Mouse (Mus musculus): ENCODE measurements around the gene Fus.
A peak's percentile ranks its signal among the peaks of the same experiment; 100 is the strongest.

Fus gene

GRCm38 (mm10) chr7:127944614-127945013, 22.6 kb upstream of the Fus start:
- DNase-seq (ENCODE audit: low spot score), result no peak

- DNase-seq (ENCODE audit: low spot score), result no peak
Observed at GRCm38 (mm10) chr7:127946470-127947023, 20.7 kb upstream of the Fus start, which contains the start of gene Prss36. Gene Prss36, minus strand, starts transcription at chr7:127946725.

DNA sequence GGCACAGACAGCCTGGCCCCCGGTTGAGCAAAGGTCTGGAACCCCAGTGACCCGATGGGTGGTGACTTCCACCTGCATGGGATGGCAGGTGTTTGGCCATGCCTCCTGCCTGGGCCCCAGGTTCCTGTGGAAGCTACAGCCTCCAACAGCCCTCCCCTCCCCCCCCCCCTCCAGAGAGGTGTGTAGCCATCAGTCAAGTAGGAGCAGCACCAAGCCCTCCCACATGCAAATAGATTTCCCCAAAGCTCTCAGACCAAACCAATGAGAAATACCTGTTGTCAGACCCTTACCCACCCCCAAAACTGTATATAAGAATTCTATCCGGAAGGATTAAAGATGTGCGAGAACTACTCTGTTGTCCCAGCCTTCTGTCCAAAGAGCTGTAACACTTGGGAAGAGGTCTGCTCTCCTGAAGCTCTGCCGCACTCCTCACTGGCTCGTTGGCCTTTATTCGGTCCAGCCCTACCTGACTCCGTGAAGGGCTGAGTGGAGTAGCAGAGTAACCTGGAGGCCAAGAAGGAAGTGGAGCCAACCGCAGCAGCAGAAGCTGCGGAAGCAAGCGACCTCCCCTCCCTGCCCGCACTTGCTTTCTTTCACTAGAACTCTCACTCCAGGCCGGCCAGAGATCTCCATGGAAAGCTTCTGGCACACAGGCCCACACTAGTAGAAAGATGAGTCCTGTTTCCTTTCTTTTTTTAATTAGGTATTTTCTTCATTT, 14.2 kb upstream of the Fus start:
- no peak for DNase-seq (ENCODE audit: low spot score)

- no peak for DNase-seq (ENCODE audit: low spot score)
Observed at GRCm38 (mm10) chr7:127959364-127959763, 7.9 kb upstream of the Fus start.

GRCm38 (mm10) chr7:127966371-127966918, 812 bp upstream of the Fus start:
- no peak for DNase-seq (ENCODE audit: low spot score)

- DNase-seq (ENCODE audit: low spot score), result peak; percentile 52
Observed at GRCm38 (mm10) chr7:127967922-127968828, 918 bp downstream of the Fus start.

DNA sequence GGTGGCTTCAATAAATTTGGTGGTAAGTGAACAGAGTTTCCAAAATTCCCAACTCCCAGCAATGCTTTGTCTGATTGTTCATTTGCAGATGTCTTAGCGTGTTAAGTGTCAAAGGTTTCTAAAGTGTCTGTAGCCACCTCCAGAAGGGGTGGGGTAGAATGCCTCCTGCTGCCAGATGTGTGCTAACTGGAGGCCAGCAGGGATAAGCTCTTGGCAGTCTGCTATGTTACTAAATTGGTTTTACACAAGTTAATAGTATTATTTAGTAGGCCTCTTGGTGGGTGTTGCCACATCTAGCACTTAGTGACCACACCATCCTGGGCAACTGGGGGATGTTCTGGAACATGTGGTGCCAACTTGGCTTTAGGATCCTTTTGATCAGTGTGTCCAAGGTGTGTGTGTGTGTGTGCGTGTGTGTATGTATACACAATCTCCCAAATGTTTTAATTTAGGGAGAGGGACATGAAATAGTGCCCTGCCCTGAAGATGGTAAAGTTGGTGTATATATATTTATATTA, 7.2 kb downstream of the Fus start:
- DNase-seq (ENCODE audit: low spot score), result no peak

DNA sequence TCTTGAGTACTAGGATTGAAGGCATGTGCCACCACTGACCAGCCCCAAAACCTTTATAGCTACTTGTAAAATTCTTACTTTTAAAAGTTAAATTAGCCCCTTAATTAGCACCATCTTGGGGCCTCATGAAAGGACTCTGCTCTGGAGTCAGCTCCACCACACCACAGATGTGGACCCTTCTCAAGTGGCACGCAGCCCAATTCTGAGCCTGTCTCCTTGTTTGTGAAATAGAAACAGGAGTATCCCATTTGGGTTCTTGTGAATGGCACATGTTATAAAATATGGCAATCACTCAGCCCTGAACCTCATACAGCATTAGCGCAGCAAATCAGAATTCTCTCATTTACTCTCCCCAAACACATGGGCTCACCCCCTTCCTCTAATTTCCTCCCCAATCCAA, 11.6 kb downstream of the Fus start:
- DNase-seq (ENCODE audit: low spot score), result no peak

DNA sequence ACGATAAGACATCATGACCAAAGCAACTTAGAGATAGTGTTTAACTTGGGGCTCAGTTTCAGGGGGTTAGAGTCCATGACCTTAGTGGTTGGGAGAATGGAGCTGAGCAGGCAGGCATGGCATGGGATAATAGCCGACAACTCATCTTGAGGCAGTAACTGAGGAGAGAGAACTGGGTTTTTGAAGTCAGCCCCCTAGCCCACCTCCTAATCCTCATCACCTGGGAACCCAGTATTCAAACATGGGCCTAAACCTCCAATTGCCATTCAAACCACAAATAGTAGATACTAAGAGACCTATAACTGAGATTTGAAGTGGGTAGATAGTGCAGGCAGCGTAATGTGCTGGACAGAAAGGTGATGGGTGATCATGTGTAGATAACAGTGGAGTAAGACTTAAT, 13.3 kb downstream of the Fus start:
- no peak for DNase-seq (ENCODE audit: low spot score)

GRCm38 (mm10) chr7:127988904-127989303, 21.6 kb downstream of the Fus start:
- no peak for DNase-seq (ENCODE audit: low spot score)

- peak; percentile 45 for DNase-seq (ENCODE audit: low spot score)
Observed at GRCm38 (mm10) chr7:127991643-127992487, 24.6 kb downstream of the Fus start.

DNA sequence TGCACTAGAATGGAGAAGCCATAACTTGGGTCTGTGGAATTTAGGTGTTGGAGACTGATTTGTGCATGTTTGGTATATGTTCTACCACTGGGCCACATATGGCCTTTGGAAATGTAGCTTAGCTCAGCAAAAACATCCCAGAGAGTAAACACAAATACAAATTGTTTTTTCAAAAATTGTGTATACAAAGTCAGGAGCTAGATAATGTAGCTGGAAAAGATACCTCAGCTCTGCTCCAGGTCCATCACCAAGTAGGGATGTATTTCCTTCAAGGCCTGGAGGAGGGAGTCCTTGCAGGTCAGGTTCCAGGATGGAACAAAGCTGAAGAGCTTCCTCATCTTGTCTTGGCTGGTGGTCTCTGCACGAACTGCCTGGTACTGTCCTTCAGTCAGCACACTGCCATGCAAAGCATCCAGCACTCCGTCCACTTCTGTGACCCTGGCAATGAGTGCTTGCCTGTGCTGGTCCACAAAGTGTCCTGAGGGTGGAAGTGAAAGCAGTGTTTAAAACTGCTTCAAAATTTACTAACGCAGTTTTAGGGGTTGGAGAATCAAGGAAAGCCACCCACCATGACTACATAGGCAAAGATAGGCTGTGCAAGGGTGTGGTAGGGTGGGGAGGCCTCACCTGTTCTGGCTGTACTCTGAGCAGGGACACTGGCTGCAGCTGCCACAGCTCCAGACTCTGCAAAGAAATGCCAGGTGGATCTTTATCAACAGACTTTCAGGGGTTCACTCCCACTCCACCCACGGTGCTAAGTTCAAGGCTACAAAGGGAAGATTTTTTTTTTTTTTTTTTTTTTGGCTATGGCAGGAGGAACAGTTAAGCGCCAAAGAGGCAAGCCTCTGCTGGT, 25.5 kb downstream of the Fus start:
- no peak for DNase-seq (ENCODE audit: low spot score)

DNA sequence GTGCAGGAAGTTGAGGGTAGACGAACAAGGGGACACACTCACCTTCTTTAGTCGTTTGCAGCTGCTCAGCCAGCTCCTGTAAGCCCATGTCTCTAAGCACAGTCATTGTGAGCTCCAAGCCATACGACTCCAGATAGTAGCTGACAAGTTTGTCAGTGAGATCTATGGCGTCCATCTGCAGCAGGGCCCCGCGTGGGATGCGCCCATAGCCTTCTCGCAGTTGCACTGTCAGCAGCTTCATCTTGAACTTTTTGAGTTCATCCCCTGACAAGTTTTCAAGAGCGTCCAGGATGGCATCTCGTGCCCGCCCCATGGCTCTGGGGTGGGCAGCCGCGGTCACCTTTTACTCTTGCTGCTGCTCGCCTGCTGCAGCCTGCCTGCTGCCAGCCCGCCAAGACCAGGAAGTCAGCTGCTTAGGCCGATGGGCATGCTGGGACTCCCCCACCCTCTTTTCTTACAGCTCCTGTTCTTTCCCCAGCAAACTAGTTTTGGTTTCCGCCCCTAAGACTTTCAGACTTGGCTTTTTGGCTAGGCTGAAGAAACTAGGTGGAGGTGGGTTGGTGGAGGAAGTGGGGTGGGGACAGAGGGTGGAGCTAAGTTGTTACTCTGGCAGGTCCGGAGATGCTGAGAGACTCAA, 26.2 kb downstream of the Fus start, which contains the start of gene Pycard:
Gene Pycard (minus strand): TSS at position 527 of the 637 bp plus-strand sequence.
- peak; percentile 36 for DNase-seq (ENCODE audit: low spot score)

DNA sequence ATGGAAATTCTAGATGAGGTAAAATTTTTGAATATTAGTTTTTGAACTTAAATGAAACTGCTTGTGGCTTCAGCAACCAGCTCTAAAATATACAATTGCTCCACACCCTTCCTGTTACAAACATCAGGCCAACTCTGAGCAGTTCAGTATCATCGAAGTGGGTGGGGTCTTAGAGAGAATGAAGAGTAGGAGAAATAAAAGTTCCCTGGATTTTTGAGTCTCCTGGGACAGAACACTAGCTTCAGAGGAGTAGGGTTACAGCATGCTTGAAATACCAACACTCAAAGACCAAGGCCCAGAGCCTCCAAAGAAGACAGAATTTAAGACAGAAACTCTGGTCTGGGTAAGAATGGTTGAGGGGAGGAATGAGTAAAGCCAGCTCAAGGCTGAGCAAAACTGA, 32.2 kb downstream of the Fus start:
- no peak for DNase-seq (ENCODE audit: low spot score)

GRCm38 (mm10) chr7:128000068-128000950, 33.1 kb downstream of the Fus start:
- DNase-seq (ENCODE audit: low spot score), result no peak

DNA sequence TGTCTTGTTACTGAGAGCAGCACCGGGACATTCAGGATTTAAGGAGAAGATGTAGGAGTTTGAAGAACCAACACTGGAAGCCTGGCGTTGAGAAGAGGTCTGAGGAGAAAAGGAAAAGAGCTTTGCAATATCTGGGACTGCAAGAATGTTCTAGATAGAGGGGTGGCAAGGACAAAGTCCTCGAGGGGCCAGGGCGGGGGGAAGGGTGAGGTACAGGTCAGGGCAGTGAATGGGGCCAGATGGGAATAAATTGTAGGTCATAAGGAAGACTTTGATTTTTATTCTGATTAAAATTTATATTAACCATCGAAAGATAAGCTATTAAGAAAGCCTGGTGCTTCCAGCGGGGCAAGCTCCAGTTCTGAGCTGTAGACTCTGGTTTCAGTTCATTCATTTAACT, 35.8 kb downstream of the Fus start:
- DNase-seq (ENCODE audit: low spot score), result no peak

GRCm38 (mm10) chr7:128003688-128004087, 36.4 kb downstream of the Fus start, which contains the start of gene Trim72:
Gene Trim72, plus strand, starts transcription at chr7:128003949.
- no peak for DNase-seq (ENCODE audit: low spot score)

DNA sequence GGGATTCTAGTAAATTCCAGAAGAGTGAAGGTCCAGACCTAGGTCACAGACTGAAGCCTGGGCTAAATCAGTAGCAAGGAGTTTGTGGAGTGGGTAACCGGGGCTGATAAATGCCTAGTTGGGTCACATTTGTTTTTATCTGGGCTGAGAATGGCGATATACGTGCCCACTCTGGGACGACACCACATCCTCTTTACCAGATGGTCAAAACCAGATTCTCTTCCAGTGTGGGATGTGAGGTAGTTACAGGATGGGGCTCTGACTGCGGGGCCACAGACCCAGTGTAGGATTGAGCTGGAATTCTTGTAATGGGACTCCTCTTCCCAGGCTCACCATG, 36.9 kb downstream of the Fus start:
- DNase-seq (ENCODE audit: low spot score), result no peak
